Mouse (Mus musculus): ENCODE results near the gene Colca2. TPM values are rescaled to one million over a fixed set of nuclear protein-coding genes. Genes with fewer than 3 reads are reported as not detected.

Colca2 gene
- polyA plus RNA-seq, 1 experiment from 2014 or later: 11.1 TPM

GRCm38 (mm10) chr9:51277834-51278498 is 403 bp downstream of the Colca2 start:
- Histone ChIP-seq H3K27ac (replicated peaks) (peak overlapping the region; percentile 88), H3K27me3 (ENCODE audit: control insufficient read depth, insufficient read depth, low read length) (no peaks in the 10 kb centered on the region), H3K4me1 (replicated peaks; ENCODE audit: control insufficient read depth, insufficient read depth) (0 out of 2 replicates have a peak, but pooled peaks cover 2% of the 10 kb centered on the region), H3K4me2 (replicated peaks; ENCODE audit: low read depth) (peak overlapping the region; percentile 93), H3K36me3 (ENCODE audit: control insufficient read depth, insufficient read depth, low read length) (no peaks in the 10 kb centered on the region), H3K4me3 (ENCODE audit: low read depth, low read length) (peak overlapping the region; percentile 62), H3K9ac (ENCODE audit: low read length) (peak overlapping the region; percentile 74), H3K9me3 (ENCODE audit: control insufficient read depth, low read length) (no peaks in the 10 kb centered on the region)
- 17% methylated on average over 13 of the region's 13 CpGs for WGBS
- TF ChIP-seq EP300 (optimal IDR thresholded peaks at IDR 0.05): no peak
- no peak for TF ChIP-seq CTCF (IDR thresholded peaks at IDR 0.05; ENCODE audit: low read depth)
- no peak for ATAC-seq (ENCODE audit: low FRiP score, low TSS enrichment)
- no peak for DNase-seq (ENCODE audit: low spot score)

- Histone ChIP-seq H3K9ac (ENCODE audit: low read length) (0 out of 2 replicates have a peak overlapping the region, but pooled peaks have one; percentile 18), H3K4me1 (replicated peaks; ENCODE audit: control insufficient read depth, insufficient read depth) (0 out of 2 replicates have a peak, but pooled peaks cover 2% of the 10 kb centered on the region), H3K9me3 (ENCODE audit: control insufficient read depth, low read length) (no peaks in the 10 kb centered on the region), H3K4me3 (ENCODE audit: low read depth, low read length) (no peak overlapping the region), H3K27me3 (ENCODE audit: control insufficient read depth, insufficient read depth, low read length) (no peaks in the 10 kb centered on the region), H3K27ac (replicated peaks) (peak overlapping the region; percentile 69; the same call in 1 of the 2 replicates), H3K36me3 (ENCODE audit: control insufficient read depth, insufficient read depth, low read length) (no peaks in the 10 kb centered on the region), H3K4me2 (replicated peaks; ENCODE audit: low read depth) (no peak overlapping the region)
- TF ChIP-seq EP300 (optimal IDR thresholded peaks at IDR 0.05): no peak
- TF ChIP-seq CTCF (IDR thresholded peaks at IDR 0.05; ENCODE audit: low read depth): no peak
- ATAC-seq (ENCODE audit: low FRiP score, low TSS enrichment) (peak; percentile 73), DNase-seq (ENCODE audit: low spot score) (peak; percentile 75)
- whole genome bisulfite sequencing: 10% methylated on average over 4 of the region's 4 CpGs
Measured at GRCm38 (mm10) chr9:51274678-51275077, 3.7 kb downstream of the Colca2 start.

- H3K9ac ChIP-seq (ENCODE audit: low read length): no peak overlapping the region
- H3K36me3 ChIP-seq (ENCODE audit: control insufficient read depth, insufficient read depth, low read length): no peaks in the 10 kb centered on the region
- peak overlapping the region; percentile 32 for H3K4me2 ChIP-seq (replicated peaks; ENCODE audit: low read depth)
- 0 out of 2 replicates have a peak, but pooled peaks cover 2% of the 10 kb centered on the region for H3K4me1 ChIP-seq (replicated peaks; ENCODE audit: control insufficient read depth, insufficient read depth)
- H3K27me3 ChIP-seq (ENCODE audit: control insufficient read depth, insufficient read depth, low read length): no peaks in the 10 kb centered on the region
- no peaks in the 10 kb centered on the region for H3K9me3 ChIP-seq (ENCODE audit: control insufficient read depth, low read length)
- H3K4me3 ChIP-seq (ENCODE audit: low read depth, low read length): no peak overlapping the region; the same call in 1 of the 2 replicates
- no peak for DNase-seq (ENCODE audit: low spot score)
- WGBS: 66% methylated on average over 9 of the region's 9 CpGs
- peak overlapping the region; percentile 37 for H3K27ac ChIP-seq (replicated peaks)
- no peak for ATAC-seq (ENCODE audit: low FRiP score, low TSS enrichment)
- TF ChIP-seq EP300 (optimal IDR thresholded peaks at IDR 0.05): no peak
- no peak for TF ChIP-seq CTCF (IDR thresholded peaks at IDR 0.05; ENCODE audit: low read depth)
Measured at GRCm38 (mm10) chr9:51273581-51274154, 4.7 kb downstream of the Colca2 start.

GRCm38 (mm10) chr9:51272102-51272501 is 6.3 kb downstream of the Colca2 start:
- DNase-seq (ENCODE audit: low spot score) (no peak), ATAC-seq (ENCODE audit: low FRiP score, low TSS enrichment) (peak; percentile 60)
- Histone ChIP-seq H3K9me3 (ENCODE audit: control insufficient read depth, low read length) (no peaks in the 10 kb centered on the region), H3K27ac (replicated peaks) (no peak overlapping the region; the same call in 1 of the 2 replicates), H3K4me3 (ENCODE audit: low read depth, low read length) (no peak overlapping the region), H3K9ac (ENCODE audit: low read length) (no peak overlapping the region), H3K4me2 (replicated peaks; ENCODE audit: low read depth) (no peak overlapping the region), H3K27me3 (ENCODE audit: control insufficient read depth, insufficient read depth, low read length) (no peaks in the 10 kb centered on the region), H3K4me1 (replicated peaks; ENCODE audit: control insufficient read depth, insufficient read depth) (no peaks in the 10 kb centered on the region), H3K36me3 (ENCODE audit: control insufficient read depth, insufficient read depth, low read length) (no peaks in the 10 kb centered on the region)
- TF ChIP-seq CTCF (IDR thresholded peaks at IDR 0.05; ENCODE audit: low read depth) (no peak), EP300 (optimal IDR thresholded peaks at IDR 0.05) (no peak)
- WGBS: 46% methylated on average over 5 of the region's 5 CpGs

GRCm38 (mm10) chr9:51271073-51271472 is 7.3 kb downstream of the Colca2 start:
- Histone ChIP-seq H3K36me3 (ENCODE audit: control insufficient read depth, insufficient read depth, low read length) (no peaks in the 10 kb centered on the region), H3K4me2 (replicated peaks; ENCODE audit: low read depth) (no peak overlapping the region), H3K9ac (ENCODE audit: low read length) (no peak overlapping the region), H3K4me3 (ENCODE audit: low read depth, low read length) (no peak overlapping the region), H3K27me3 (ENCODE audit: control insufficient read depth, insufficient read depth, low read length) (no peaks in the 10 kb centered on the region), H3K9me3 (ENCODE audit: control insufficient read depth, low read length) (no peaks in the 10 kb centered on the region), H3K27ac (replicated peaks) (peak overlapping the region; percentile 70), H3K4me1 (replicated peaks; ENCODE audit: control insufficient read depth, insufficient read depth) (no peaks in the 10 kb centered on the region)
- ATAC-seq (ENCODE audit: low FRiP score, low TSS enrichment) (peak; percentile 93), DNase-seq (ENCODE audit: low spot score) (peak; percentile 79)
- WGBS: 55% methylated on average over 8 of the region's 8 CpGs
- TF ChIP-seq CTCF (IDR thresholded peaks at IDR 0.05; ENCODE audit: low read depth): no peak
- TF ChIP-seq EP300 (optimal IDR thresholded peaks at IDR 0.05): no peak

GRCm38 (mm10) chr9:51268852-51269251 is 9.5 kb downstream of the Colca2 start:
- H3K4me2 ChIP-seq (replicated peaks; ENCODE audit: low read depth): no peak overlapping the region
- H3K4me3 ChIP-seq (ENCODE audit: low read depth, low read length): no peak overlapping the region
- no peaks in the 10 kb centered on the region for H3K4me1 ChIP-seq (replicated peaks; ENCODE audit: control insufficient read depth, insufficient read depth)
- H3K27ac ChIP-seq (replicated peaks): no peak overlapping the region
- 54% methylated on average over 5 of the region's 5 CpGs for WGBS
- DNase-seq (ENCODE audit: low spot score): no peak
- ATAC-seq (ENCODE audit: low FRiP score, low TSS enrichment): no peak
- no peak overlapping the region for H3K9ac ChIP-seq (ENCODE audit: low read length)
- H3K36me3 ChIP-seq (ENCODE audit: control insufficient read depth, insufficient read depth, low read length): no peaks in the 10 kb centered on the region
- no peak for TF ChIP-seq CTCF (IDR thresholded peaks at IDR 0.05; ENCODE audit: low read depth)
- TF ChIP-seq EP300 (optimal IDR thresholded peaks at IDR 0.05): no peak
- no peaks in the 10 kb centered on the region for H3K9me3 ChIP-seq (ENCODE audit: control insufficient read depth, low read length)
- no peaks in the 10 kb centered on the region for H3K27me3 ChIP-seq (ENCODE audit: control insufficient read depth, insufficient read depth, low read length)
